Mouse (Mus musculus) liver, postnatal 0 days (tissue): Measurements from ENCODE around the gene Arhgap28.

Experiments
- CTCF ChIP-seq: sonication (generic); IDR thresholded peaks from 2 replicates; pipeline ENCODE4 v1.5.1; 2016; ENCODE audit warnings: antibody characterized with exemption, low read depth
- EP300 ChIP-seq: IDR thresholded peaks from 2 replicates; pipeline ENCODE4 v1.6.1; 2016; ENCODE audit warnings: antibody characterized with exemption, low read depth, mild to moderate bottlenecking

- TF ChIP-seq CTCF (no peak), EP300 (no peak)
Measured at GRCm38 (mm10) chr17:67985532-67985931, 18.4 kb downstream of the Arhgap28 start.
